Mouse (Mus musculus): ENCODE results near the gene Ube2v1. TPM values are rescaled to one million over a fixed set of nuclear protein-coding genes. Genes with fewer than 3 reads are reported as not detected.
A peak's percentile ranks its signal among the peaks of the same experiment; 100 is the strongest.

Ube2v1 gene
- total and polyA plus RNA-seq, 2 experiments from 2014 or later: 94.6 to 152 TPM

GRCm38 (mm10) chr2:167611287-167611686, 20.6 kb downstream of the Ube2v1 start:
- Histone ChIP-seq H3K9me3 (replicated peaks; ENCODE audit: control insufficient read depth, low read length) (peaks cover 3% of the 10 kb centered on the region; the same call in 1 of the 2 replicates), H3K9ac (replicated peaks; ENCODE audit: low read depth, low read length) (no peak overlapping the region), H3K36me3 (replicated peaks; ENCODE audit: control insufficient read depth, insufficient read depth, low read length) (peaks cover 59% of the 10 kb centered on the region), H3K27me3 (ENCODE audit: control insufficient read depth, insufficient read depth, low read length) (no peaks in the 10 kb centered on the region), H3K27ac (ENCODE audit: low read depth) (no peak overlapping the region), H3K4me1 (ENCODE audit: control insufficient read depth, insufficient read depth) (peaks cover 6% of the 10 kb centered on the region), H3K4me3 (ENCODE audit: low read depth, low read length) (no peak overlapping the region), H3K4me2 (ENCODE audit: low read depth, low read length) (no peak overlapping the region)
- TF ChIP-seq CTCF (IDR thresholded peaks at IDR 0.05; ENCODE audit: low read depth): peak; percentile 26; the same call in 1 of the 2 replicates
- TF ChIP-seq EP300 (IDR thresholded peaks at IDR 0.05; ENCODE audit: low read depth): no peak
- 0 out of 2 replicates have a peak, but pooled peaks have one; percentile 9 for ATAC-seq (ENCODE audit: insufficient read depth, low read depth)
- no peak for DNase-seq (ENCODE audit: low spot score)
- WGBS: 81% methylated on average over 10 of the region's 10 CpGs

- no peak overlapping the region for H3K27ac ChIP-seq (ENCODE audit: low read depth)
- no peak overlapping the region for H3K4me2 ChIP-seq (ENCODE audit: low read depth, low read length)
- H3K36me3 ChIP-seq (replicated peaks; ENCODE audit: control insufficient read depth, insufficient read depth, low read length): peaks cover 22% of the 10 kb centered on the region
- no peak overlapping the region for H3K4me3 ChIP-seq (ENCODE audit: low read depth, low read length)
- ATAC-seq (ENCODE audit: insufficient read depth, low read depth) (no peak), DNase-seq (ENCODE audit: low spot score) (no peak)
- TF ChIP-seq EP300 (IDR thresholded peaks at IDR 0.05; ENCODE audit: low read depth): no peak
- TF ChIP-seq CTCF (IDR thresholded peaks at IDR 0.05; ENCODE audit: low read depth): no peak
- peaks cover 6% of the 10 kb centered on the region for H3K4me1 ChIP-seq (ENCODE audit: control insufficient read depth, insufficient read depth)
- 61% methylated on average over 4 of the region's 4 CpGs for WGBS
- H3K27me3 ChIP-seq (ENCODE audit: control insufficient read depth, insufficient read depth, low read length): no peaks in the 10 kb centered on the region
- no peaks in the 10 kb centered on the region for H3K9me3 ChIP-seq (replicated peaks; ENCODE audit: control insufficient read depth, low read length)
- no peak overlapping the region for H3K9ac ChIP-seq (replicated peaks; ENCODE audit: low read depth, low read length)
These were observed 25.2 kb downstream of the Ube2v1 start for GRCm38 (mm10) chr2:167606745-167607123.

GRCm38 (mm10) chr2:167605817-167606744, 25.8 kb downstream of the Ube2v1 start:
- TF ChIP-seq EP300 (IDR thresholded peaks at IDR 0.05; ENCODE audit: low read depth) (no peak), CTCF (IDR thresholded peaks at IDR 0.05; ENCODE audit: low read depth) (no peak)
- DNase-seq (ENCODE audit: low spot score) (no peak), ATAC-seq (ENCODE audit: insufficient read depth, low read depth) (no peak)
- Histone ChIP-seq H3K27me3 (ENCODE audit: control insufficient read depth, insufficient read depth, low read length) (no peaks in the 10 kb centered on the region), H3K9ac (replicated peaks; ENCODE audit: low read depth, low read length) (no peak overlapping the region), H3K4me3 (ENCODE audit: low read depth, low read length) (no peak overlapping the region), H3K9me3 (replicated peaks; ENCODE audit: control insufficient read depth, low read length) (no peaks in the 10 kb centered on the region), H3K4me2 (ENCODE audit: low read depth, low read length) (no peak overlapping the region), H3K4me1 (ENCODE audit: control insufficient read depth, insufficient read depth) (peaks cover 6% of the 10 kb centered on the region), H3K27ac (ENCODE audit: low read depth) (no peak overlapping the region), H3K36me3 (replicated peaks; ENCODE audit: control insufficient read depth, insufficient read depth, low read length) (peaks cover 22% of the 10 kb centered on the region)
- 61% methylated on average over 17 of the region's 17 CpGs for WGBS

GRCm38 (mm10) chr2:167605178-167605794, 26.6 kb downstream of the Ube2v1 start:
- no peak overlapping the region for H3K4me2 ChIP-seq (ENCODE audit: low read depth, low read length)
- DNase-seq (ENCODE audit: low spot score): peak; percentile 87
- ATAC-seq (ENCODE audit: insufficient read depth, low read depth): peak; percentile 69
- TF ChIP-seq EP300 (IDR thresholded peaks at IDR 0.05; ENCODE audit: low read depth) (no peak), CTCF (IDR thresholded peaks at IDR 0.05; ENCODE audit: low read depth) (peak; percentile 97)
- no peak overlapping the region for H3K27ac ChIP-seq (ENCODE audit: low read depth)
- H3K27me3 ChIP-seq (ENCODE audit: control insufficient read depth, insufficient read depth, low read length): no peaks in the 10 kb centered on the region
- H3K36me3 ChIP-seq (replicated peaks; ENCODE audit: control insufficient read depth, insufficient read depth, low read length): peaks cover 20% of the 10 kb centered on the region
- H3K4me3 ChIP-seq (ENCODE audit: low read depth, low read length): no peak overlapping the region
- WGBS: 21% methylated on average over 11 of the region's 11 CpGs
- H3K9me3 ChIP-seq (replicated peaks; ENCODE audit: control insufficient read depth, low read length): no peaks in the 10 kb centered on the region
- peaks cover 6% of the 10 kb centered on the region for H3K4me1 ChIP-seq (ENCODE audit: control insufficient read depth, insufficient read depth)
- no peak overlapping the region for H3K9ac ChIP-seq (replicated peaks; ENCODE audit: low read depth, low read length)

GRCm38 (mm10) chr2:167602978-167603377, 28.9 kb downstream of the Ube2v1 start:
- H3K27ac ChIP-seq (ENCODE audit: low read depth): no peak overlapping the region
- no peak for DNase-seq (ENCODE audit: low spot score)

More at GRCm38 (mm10) chr2:167602978-167603377, 28.9 kb downstream of the Ube2v1 start:
- H3K27me3 ChIP-seq (ENCODE audit: control insufficient read depth, insufficient read depth, low read length): no peaks in the 10 kb centered on the region
- WGBS: 39% methylated on average over 5 of the region's 5 CpGs
- ATAC-seq (ENCODE audit: insufficient read depth, low read depth): peak; percentile 21; the same call in 1 of the 2 replicates
- no peaks in the 10 kb centered on the region for H3K9me3 ChIP-seq (replicated peaks; ENCODE audit: control insufficient read depth, low read length)
- no peak overlapping the region for H3K4me2 ChIP-seq (ENCODE audit: low read depth, low read length)
- no peak for TF ChIP-seq EP300 (IDR thresholded peaks at IDR 0.05; ENCODE audit: low read depth)
- TF ChIP-seq CTCF (IDR thresholded peaks at IDR 0.05; ENCODE audit: low read depth): peak; percentile 39
- no peak overlapping the region for H3K4me3 ChIP-seq (ENCODE audit: low read depth, low read length)
- peaks cover 6% of the 10 kb centered on the region for H3K4me1 ChIP-seq (ENCODE audit: control insufficient read depth, insufficient read depth)
- no peak overlapping the region for H3K9ac ChIP-seq (replicated peaks; ENCODE audit: low read depth, low read length)
- peaks cover 7% of the 10 kb centered on the region; the same call in 1 of the 2 replicates for H3K36me3 ChIP-seq (replicated peaks; ENCODE audit: control insufficient read depth, insufficient read depth, low read length)
